ENCODE assay signal across 8 mouse cellular contexts in the genomic region with DNA sequence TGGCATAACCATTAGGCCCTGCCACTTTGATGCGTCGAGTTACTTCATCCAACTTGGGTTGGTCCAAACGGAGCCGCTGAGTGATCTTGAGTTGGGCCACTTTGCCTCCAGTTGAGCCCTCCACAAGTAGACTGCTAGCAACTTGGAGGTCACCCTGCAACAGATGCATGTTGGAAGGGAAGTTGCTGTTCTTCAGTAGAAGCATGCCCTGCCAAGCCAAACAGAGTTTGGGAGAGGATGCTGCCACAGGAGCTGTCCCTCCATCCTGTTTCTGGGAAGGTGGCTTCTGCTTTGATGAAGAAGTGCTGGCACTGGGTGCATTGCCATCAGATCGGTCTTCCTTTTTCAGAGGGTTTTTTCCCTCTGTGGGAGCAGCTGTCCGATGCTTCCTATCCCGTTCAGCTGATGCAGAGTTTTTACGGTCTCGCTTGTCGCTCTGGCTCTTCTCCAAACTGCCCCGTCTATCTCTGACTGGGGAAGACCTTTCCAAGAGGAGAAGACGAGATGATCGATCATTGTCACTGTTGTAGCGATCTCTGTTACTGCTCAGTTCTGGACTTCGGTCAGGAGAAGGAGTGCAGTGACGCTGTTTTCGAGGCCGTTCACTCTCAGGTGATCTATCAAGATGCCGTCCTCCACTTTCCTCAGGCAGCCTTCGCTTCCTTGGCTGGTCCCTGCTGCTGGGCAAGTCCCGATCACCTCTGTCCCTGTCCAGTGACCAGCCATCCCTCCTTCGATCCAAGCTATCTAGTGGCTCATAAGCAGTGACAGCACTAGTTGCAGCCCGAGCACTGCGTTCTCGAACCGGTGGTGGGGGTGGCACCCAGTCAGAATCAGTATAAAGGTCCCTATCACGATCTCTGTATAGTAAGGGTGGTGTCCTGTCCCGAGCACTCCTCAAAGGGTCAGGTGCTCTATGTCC. TPM values are rescaled to one million over a fixed set of nuclear protein-coding genes. Genes with fewer than 3 reads are reported as not detected.
DNase-seq lines count a peak whose midpoint lies in the region; ATAC-seq lines count a peak whose summit lies in the region.

No protein-coding gene starts in this region.

- 83% methylated on average over 28 of the region's 28 CpGs for WGBS in embryonic facial prominence, embryonic 11.5 days
- 84% methylated on average over 28 of the region's 28 CpGs for WGBS in hindbrain, embryonic 10.5 days
- WGBS in limb, embryonic 15.5 days = 62% methylated on average over 28 of the region's 28 CpGs

- peaks cover 5% of the 10 kb centered on the region for H3K36me3 ChIP-seq in embryonic facial prominence, embryonic 11.5 days (replicated peaks; ENCODE audit: control insufficient read depth, insufficient read depth, low read depth, low read length)
- H3K36me3 ChIP-seq in hindbrain, embryonic 10.5 days = peaks cover 46% of the 10 kb centered on the region
- peaks cover 20% of the 10 kb centered on the region for H3K36me3 ChIP-seq in limb, embryonic 15.5 days

- H3K27ac ChIP-seq in embryonic facial prominence, embryonic 11.5 days (replicated peaks; ENCODE audit: low read depth, low read length) = no peak overlapping the region
- H3K27ac ChIP-seq in hindbrain, embryonic 10.5 days = no peak overlapping the region
- no peak overlapping the region for H3K27ac ChIP-seq in limb, embryonic 15.5 days

- no peak overlapping the region for H3K9ac ChIP-seq in embryonic facial prominence, embryonic 11.5 days (replicated peaks; ENCODE audit: low read length)
- peak overlapping the region; percentile 17; the same call in 1 of the 2 replicates for H3K9ac ChIP-seq in limb, embryonic 15.5 days

- no peaks in the 10 kb centered on the region for H3K27me3 ChIP-seq in embryonic facial prominence, embryonic 11.5 days (ENCODE audit: control insufficient read depth, insufficient read depth, low read length)
- H3K27me3 ChIP-seq in hindbrain, embryonic 10.5 days (ENCODE audit: insufficient read depth, poor library complexity, severe bottlenecking) = no peaks in the 10 kb centered on the region
- H3K27me3 ChIP-seq in limb, embryonic 15.5 days = no peaks in the 10 kb centered on the region

- H3K4me1 ChIP-seq in embryonic facial prominence, embryonic 11.5 days (ENCODE audit: control insufficient read depth, insufficient read depth, low read length) = peaks cover 6% of the 10 kb centered on the region
- peaks cover 55% of the 10 kb centered on the region for H3K4me1 ChIP-seq in hindbrain, embryonic 10.5 days (replicated peaks)
- peaks cover 28% of the 10 kb centered on the region for H3K4me1 ChIP-seq in limb, embryonic 15.5 days

- peak overlapping the region; percentile 74 for H3K4me2 ChIP-seq in embryonic facial prominence, embryonic 11.5 days (ENCODE audit: low read depth, low read length)
- H3K4me2 ChIP-seq in limb, embryonic 15.5 days = peak overlapping the region; percentile 87

- ATAC-seq in embryonic facial prominence, embryonic 11.5 days (replicated peaks; ENCODE audit: insufficient number of reproducible peaks, low FRiP score, low TSS enrichment, low read depth) = no peak
- ATAC-seq in limb, embryonic 15.5 days (ENCODE audit: insufficient number of reproducible peaks, low FRiP score, low TSS enrichment, low read depth) = no peak
- ATAC-seq in CD4-positive, CD25-positive, alpha-beta regulatory T cell, adult 4 months = no peak

- H3K4me3 ChIP-seq in embryonic facial prominence, embryonic 11.5 days (ENCODE audit: low read depth, low read length) = peak overlapping the region; percentile 26; the same call in 1 of the 2 replicates
- peak overlapping the region; percentile 97 for H3K4me3 ChIP-seq in hindbrain, embryonic 10.5 days
- peak overlapping the region; percentile 93 for H3K4me3 ChIP-seq in limb, embryonic 15.5 days

- no peaks in the 10 kb centered on the region for H3K9me3 ChIP-seq in embryonic facial prominence, embryonic 11.5 days (replicated peaks; ENCODE audit: control insufficient read depth, low read length)
- H3K9me3 ChIP-seq in hindbrain, embryonic 10.5 days = no peaks in the 10 kb centered on the region
- H3K9me3 ChIP-seq in limb, embryonic 15.5 days = no peaks in the 10 kb centered on the region

- DNase-seq in thymus, postnatal 4 days = peak; percentile 16
- no peak for DNase-seq in thymus, postnatal 0 days (ENCODE audit: low spot score)
- no peak for DNase-seq in embryonic facial prominence, embryonic 11.5 days (ENCODE audit: low spot score)
- no peak for DNase-seq in hindbrain, embryonic 10.5 days (ENCODE audit: low spot score)
- no peak for DNase-seq in urinary bladder, adult 18-20 months (ENCODE audit: low spot score in 2 of 2)
- DNase-seq in thymus, postnatal 14 days = no peak

RNA-seq across cellular contexts. Expression of gene Rbm15, which starts 2.7 kb away (rescaled TPM):
- polyA plus RNA-seq in thymus, postnatal 0 days (2015; fragmentation: Nextera tagmentation; extraction: Ambion mirVana) = 16.3 and 20.3 TPM in 2 replicates
- 19.0 and 20.6 TPM in 2 replicates for polyA plus RNA-seq in embryonic facial prominence, embryonic 11.5 days (2014; fragmentation: Nextera tagmentation; extraction: Ambion mirVana)
- 12.9 and 16.5 TPM in 2 replicates for polyA plus RNA-seq in hindbrain, embryonic 10.5 days (2016; fragmentation: Nextera tagmentation; extraction: Ambion mirVana)
- 11.6 and 12.8 TPM in 2 replicates for polyA plus RNA-seq in limb, embryonic 15.5 days (2015; fragmentation: Nextera tagmentation; extraction: Ambion mirVana)
- polyA plus RNA-seq in CD4-positive, CD25-positive, alpha-beta regulatory T cell, adult 4 months (2017; shearing (Covaris generic)) = 10 to 100 TPM; 11.6 to 19.8 TPM

RNA-seq across cellular contexts. Expression of gene Slc16a4, which starts 39.7 kb away (rescaled TPM):
- polyA plus RNA-seq in thymus, postnatal 0 days (2015; fragmentation: Nextera tagmentation; extraction: Ambion mirVana) = 0.51 and 0.92 TPM in 2 replicates
- 2.1 and 3.4 TPM in 2 replicates for polyA plus RNA-seq in embryonic facial prominence, embryonic 11.5 days (2014; fragmentation: Nextera tagmentation; extraction: Ambion mirVana)
- polyA plus RNA-seq in hindbrain, embryonic 10.5 days (2016; fragmentation: Nextera tagmentation; extraction: Ambion mirVana) = 1.9 and 2.3 TPM in 2 replicates
- 6.7 and 7.1 TPM in 2 replicates for polyA plus RNA-seq in limb, embryonic 15.5 days (2015; fragmentation: Nextera tagmentation; extraction: Ambion mirVana)
- polyA plus RNA-seq in CD4-positive, CD25-positive, alpha-beta regulatory T cell, adult 4 months (2017; shearing (Covaris generic)) = 1 to 10 TPM; 1.5 to 1.9 TPM

RNA-seq across cellular contexts. Expression of gene Lamtor5, which starts 52.1 kb away (rescaled TPM):
- 250 and 260 TPM in 2 replicates for polyA plus RNA-seq in thymus, postnatal 0 days (2015; fragmentation: Nextera tagmentation; extraction: Ambion mirVana)
- 186 and 191 TPM in 2 replicates for polyA plus RNA-seq in embryonic facial prominence, embryonic 11.5 days (2014; fragmentation: Nextera tagmentation; extraction: Ambion mirVana)
- polyA plus RNA-seq in hindbrain, embryonic 10.5 days (2016; fragmentation: Nextera tagmentation; extraction: Ambion mirVana) = 202 and 225 TPM in 2 replicates
- polyA plus RNA-seq in limb, embryonic 15.5 days (2015; fragmentation: Nextera tagmentation; extraction: Ambion mirVana) = 175 and 176 TPM in 2 replicates
- 100 to 1,000 TPM; 178 to 209 TPM for polyA plus RNA-seq in CD4-positive, CD25-positive, alpha-beta regulatory T cell, adult 4 months (2017; shearing (Covaris generic))

Comparison
In these comparisons a context has a peak if more than half of its experiments do, and no peak if none do; other contexts are left out.
1. H3K4me3 ChIP-seq: peak in every context shown above with its lines; median percentile 97 in hindbrain, embryonic 10.5 days; 93 in limb, embryonic 15.5 days; 26 in embryonic facial prominence, embryonic 11.5 days.